Mouse (Mus musculus) kidney, adult 2 months (tissue): ENCODE results near the gene Zfp523.

ENCODE experiments used
- CTCF ChIP-seq: fragments of 200-500 bp; conservative IDR thresholded peaks from 2 replicates; pipeline ENCODE4 v1.5.1; 2011; ENCODE audit warnings: low read depth, mild to moderate bottlenecking, control low read depth, low read length, moderate library complexity, mixed read lengths; ENCODE audit not compliant: insufficient read depth, insufficient read length
- POLR2A ChIP-seq: fragments of 200-500 bp; IDR thresholded peaks from one replicate; pipeline ENCODE4 v1.6.1; 2011; ENCODE audit warnings: low read depth, low read length, control low read depth

DNA sequence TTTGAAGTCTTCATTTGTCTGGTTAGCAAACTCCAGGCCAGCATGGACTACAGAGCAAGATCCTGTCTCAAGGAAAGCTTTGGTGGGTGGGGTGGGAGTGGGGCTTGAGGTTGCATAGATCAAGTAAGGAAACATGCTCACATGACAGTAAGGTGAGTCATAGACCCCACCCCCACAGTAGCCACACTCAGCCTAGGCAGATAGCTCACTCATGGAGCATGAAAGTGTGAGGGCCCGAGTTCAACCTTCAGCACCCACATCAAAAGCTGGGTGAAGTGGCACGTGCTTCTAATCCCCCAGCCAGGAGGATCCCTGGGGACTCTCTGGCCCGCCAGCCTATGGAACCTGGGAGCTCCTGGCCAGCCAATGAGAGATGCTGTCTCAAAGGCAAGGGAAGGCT lies 16.6 kb downstream of the Zfp523 start:
- TF ChIP-seq CTCF: no peak
- TF ChIP-seq POLR2A: no peak
